Mouse (Mus musculus): ENCODE results near the gene Ppm1d. TPM values are rescaled to one million over a fixed set of nuclear protein-coding genes. Genes with fewer than 3 reads are reported as not detected.
A peak's percentile ranks its signal among the peaks of the same experiment; 100 is the strongest.

Ppm1d gene
- polyA plus RNA-seq, 1 experiment from 2014 or later = 22.7 TPM

DNA sequence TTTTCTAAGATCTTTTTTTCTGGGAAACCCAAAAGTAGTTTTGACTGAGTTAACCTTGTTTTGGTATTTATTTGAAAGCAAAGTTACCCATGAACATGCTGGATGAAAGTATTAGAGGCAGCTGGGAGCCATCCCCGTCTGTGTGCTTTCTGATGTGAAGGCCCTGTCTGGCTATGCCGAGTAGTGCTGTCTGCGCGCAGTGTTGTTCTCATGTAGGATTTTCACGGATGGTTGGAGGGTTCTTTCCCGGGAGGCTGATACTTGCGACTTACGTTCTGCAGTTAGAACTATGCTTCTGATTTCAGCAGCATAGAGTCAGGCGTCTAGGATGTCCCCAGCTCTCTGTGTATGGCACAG, 81.8 kb downstream of the Ppm1d start:
- peak overlapping the region; percentile 70 for H3K27ac ChIP-seq (replicated peaks)
- peak; percentile 21 for DNase-seq (ENCODE audit: low spot score)
- no peak overlapping the region for H3K4me3 ChIP-seq
- no peaks in the 10 kb centered on the region for H3K9me3 ChIP-seq (replicated peaks)
- no peaks in the 10 kb centered on the region for H3K36me3 ChIP-seq
- 49% methylated on average over 9 of the region's 9 CpGs for WGBS
- H3K4me1 ChIP-seq = peaks cover 37% of the 10 kb centered on the region
- no peaks in the 10 kb centered on the region for H3K27me3 ChIP-seq (ENCODE audit: low read depth, poor library complexity, severe bottlenecking)

DNA sequence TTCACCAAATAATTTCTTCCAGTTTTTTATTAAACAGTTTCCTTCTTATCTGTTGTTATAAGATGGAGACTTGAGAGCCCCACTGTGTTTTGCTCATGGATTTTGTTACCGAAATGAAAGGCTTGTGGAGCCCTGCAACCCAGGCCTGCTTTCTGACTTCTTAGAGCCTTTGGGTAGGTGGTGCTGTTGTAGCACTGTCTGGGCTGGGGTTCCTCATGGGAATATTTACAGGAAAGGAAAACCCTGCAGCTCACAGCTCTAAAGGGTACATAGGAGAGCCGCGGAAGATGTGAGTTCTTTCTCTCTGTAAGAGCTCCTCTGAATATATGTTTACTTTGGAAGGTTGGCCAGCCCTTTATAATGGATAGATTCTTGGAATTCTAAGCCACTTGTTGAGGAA, 82.9 kb downstream of the Ppm1d start:
- H3K27me3 ChIP-seq (ENCODE audit: low read depth, poor library complexity, severe bottlenecking) = no peaks in the 10 kb centered on the region
- H3K27ac ChIP-seq (replicated peaks) = no peak overlapping the region
- H3K4me3 ChIP-seq = no peak overlapping the region
- no peaks in the 10 kb centered on the region for H3K9me3 ChIP-seq (replicated peaks)
- H3K36me3 ChIP-seq = no peaks in the 10 kb centered on the region
- DNase-seq (ENCODE audit: low spot score) = no peak
- peaks cover 37% of the 10 kb centered on the region for H3K4me1 ChIP-seq
- WGBS = 54% methylated on average over 3 of the region's 3 CpGs

DNA sequence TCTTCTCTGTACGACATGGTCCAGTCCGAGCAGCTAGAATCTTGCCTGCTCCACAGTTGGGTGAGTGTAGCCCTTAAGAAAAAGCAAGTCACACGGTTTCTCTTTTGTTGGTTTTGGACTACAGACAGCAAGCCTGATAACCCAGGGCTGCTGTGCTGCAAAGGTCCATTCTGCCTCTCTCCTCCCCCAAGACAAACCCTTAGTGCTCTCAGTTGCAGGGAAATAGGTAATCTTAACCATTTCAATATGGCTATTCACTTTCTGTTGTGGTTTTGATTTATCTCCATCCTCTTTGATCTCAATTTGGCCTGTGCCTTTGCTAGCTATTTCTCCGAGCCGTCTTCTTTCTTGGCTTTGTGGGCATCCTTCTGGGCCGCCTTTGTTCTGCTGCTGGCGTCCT, 84.3 kb downstream of the Ppm1d start:
- peaks cover 37% of the 10 kb centered on the region for H3K4me1 ChIP-seq
- peak; percentile 14 for DNase-seq (ENCODE audit: low spot score)
- H3K36me3 ChIP-seq = no peaks in the 10 kb centered on the region
- no peaks in the 10 kb centered on the region for H3K27me3 ChIP-seq (ENCODE audit: low read depth, poor library complexity, severe bottlenecking)
- WGBS = 27% methylated on average over 7 of the region's 7 CpGs
- peak overlapping the region; percentile 68 for H3K27ac ChIP-seq (replicated peaks)
- H3K4me3 ChIP-seq = no peak overlapping the region
- H3K9me3 ChIP-seq (replicated peaks) = no peaks in the 10 kb centered on the region

Other genes with a start within 250 kb of the Ppm1d start
- gene Usp32, start 171.1 kb upstream of the Ppm1d start, polyA plus RNA-seq (2016; fragmentation: Nextera tagmentation; extraction: Ambion mirVana) = 4.3 and 5.1 TPM in 2 replicates
- 0.42 TPM in 1 of 2 replicates, not detected in the other for gene 1700125H20Rik, start 140.8 kb upstream of the Ppm1d start, polyA plus RNA-seq (2016; fragmentation: Nextera tagmentation; extraction: Ambion mirVana)
- gene Appbp2, start 76.1 kb upstream of the Ppm1d start, polyA plus RNA-seq (2016; fragmentation: Nextera tagmentation; extraction: Ambion mirVana) = 46.0 and 47.8 TPM in 2 replicates
- gene Bcas3, start 41.9 kb downstream of the Ppm1d start, polyA plus RNA-seq (2016; fragmentation: Nextera tagmentation; extraction: Ambion mirVana) = 20.2 and 24.2 TPM in 2 replicates

Measured in midbrain, embryonic 10.5 days (tissue).